Mouse (Mus musculus): Measurements from ENCODE around the gene Gdpd3.

DNA sequence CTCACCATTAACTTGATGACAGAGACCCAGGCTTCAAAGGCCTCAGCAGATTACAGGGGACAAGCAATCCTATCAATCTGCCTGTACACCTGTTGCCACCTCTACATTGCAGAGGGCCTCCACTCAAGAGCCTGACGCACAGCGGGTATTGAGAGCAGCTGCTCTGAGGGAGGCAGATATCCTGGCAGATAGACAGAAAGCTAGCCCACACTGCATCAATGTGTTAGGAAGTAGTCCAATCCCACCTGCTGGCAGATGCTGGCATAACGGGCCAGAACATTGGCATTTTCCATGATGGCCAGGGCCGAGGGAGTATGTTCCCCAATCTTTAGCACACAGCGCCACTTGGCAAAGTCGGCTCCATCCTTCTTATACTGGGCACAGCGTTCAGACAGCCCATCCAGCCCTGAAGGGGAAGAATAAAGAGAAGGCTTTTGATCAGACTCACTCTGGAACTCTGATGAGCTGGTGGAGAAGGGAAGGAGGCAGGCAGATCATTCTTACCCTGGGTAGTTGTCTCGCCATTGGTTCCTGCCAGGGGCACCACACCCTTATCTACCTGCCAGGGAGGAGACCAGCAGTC lies 30.3 kb downstream of the Gdpd3 start:
- TF ChIP-seq CHD2 (IDR thresholded peaks at IDR 0.05; ENCODE audit: low read length), result no peak
- no peak for TF ChIP-seq MXI1 (IDR thresholded peaks at IDR 0.05; ENCODE audit: low read depth, low read length)
- TF ChIP-seq MAX (IDR thresholded peaks at IDR 0.05; ENCODE audit: low read length), result no peak
- TF ChIP-seq POLR2A (IDR thresholded peaks at IDR 0.05; ENCODE audit: low read depth, low read length), result no peak
- TF ChIP-seq CTCF (conservative IDR thresholded peaks at IDR 0.05 in 1 of 2, IDR thresholded peaks at IDR 0.05 in 1 of 2; ENCODE audit: low read depth in 2 of 2, low read length in 2 of 2), result peak; percentile 4 to 29; a peak in 1 of 4 replicates
- TF ChIP-seq ZNF384 (IDR thresholded peaks at IDR 0.05; ENCODE audit: low read depth, low read length), result no peak
- no peak for TF ChIP-seq HCFC1 (IDR thresholded peaks at IDR 0.05; ENCODE audit: low read depth, low read length)
- no peak for TF ChIP-seq JUND (conservative IDR thresholded peaks at IDR 0.05; ENCODE audit: low read depth, low read length)
- no peak for TF ChIP-seq ETS1 (conservative IDR thresholded peaks at IDR 0.05; ENCODE audit: low read depth, low read length)
- no peak for TF ChIP-seq BHLHE40 (IDR thresholded peaks at IDR 0.05; ENCODE audit: low read depth, low read length)
- no peak for TF ChIP-seq EP300 (IDR thresholded peaks at IDR 0.05; ENCODE audit: low read length)
- TF ChIP-seq TCF12 (IDR thresholded peaks at IDR 0.05; ENCODE audit: low read depth, low read length), result no peak
- no peak for TF ChIP-seq TBP (conservative IDR thresholded peaks at IDR 0.05; ENCODE audit: low read depth, low read length)
- no peak for TF ChIP-seq ZC3H11A (IDR thresholded peaks at IDR 0.05; ENCODE audit: low read depth, low read length)

Data from CH12.LX (cell line).